Mouse (Mus musculus): Measurements from ENCODE around the gene Dao. TPM values are rescaled to one million over a fixed set of nuclear protein-coding genes. Genes with fewer than 3 reads are reported as not detected.

Gene Dao
- polyA plus RNA-seq, 2 experiments, result 0.05 TPM; not detected in 1

DNA sequence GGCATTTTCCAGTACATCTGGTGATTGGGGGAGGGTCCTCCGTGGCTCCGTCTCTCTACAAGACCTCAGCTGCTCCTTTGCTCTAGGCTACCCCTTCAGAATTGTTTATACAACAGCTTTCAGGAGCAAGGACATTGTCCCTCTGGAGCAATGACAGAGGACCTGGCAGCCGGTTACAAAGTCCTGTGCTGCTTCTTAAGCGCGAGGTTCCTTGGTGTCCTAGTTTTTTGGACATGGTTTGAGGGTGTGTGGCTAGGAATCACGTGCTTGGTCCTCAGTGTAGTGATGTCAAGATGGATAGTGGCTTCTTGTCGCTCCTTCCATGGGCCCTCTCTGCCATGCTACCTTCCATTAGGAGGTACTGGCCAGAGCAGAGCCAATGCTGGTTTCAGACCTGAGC lies 30.9 kb downstream of the Dao start:
- WGBS, result 82% methylated on average over 7 of the region's 7 CpGs
- no peak for DNase-seq (ENCODE audit: low spot score)
- no peak overlapping the region for H3K9ac ChIP-seq (ENCODE audit: low read depth, low read length, severe bottlenecking)
- no peak overlapping the region for H3K27ac ChIP-seq (replicated peaks; ENCODE audit: low read depth, low read length)
- no peaks in the 10 kb centered on the region for H3K36me3 ChIP-seq (ENCODE audit: control insufficient read depth, insufficient read depth, low read length)
- H3K4me1 ChIP-seq (ENCODE audit: control insufficient read depth, insufficient read depth, low read length), result no peaks in the 10 kb centered on the region
- no peak overlapping the region for H3K4me2 ChIP-seq (replicated peaks; ENCODE audit: low read depth, low read length, severe bottlenecking)
- no peak for ATAC-seq (ENCODE audit: low FRiP score, low read depth)
- H3K9me3 ChIP-seq (ENCODE audit: control insufficient read depth, low read length), result no peaks in the 10 kb centered on the region
- H3K4me3 ChIP-seq (replicated peaks; ENCODE audit: low read length), result no peak overlapping the region
- no peaks in the 10 kb centered on the region for H3K27me3 ChIP-seq (ENCODE audit: control insufficient read depth, insufficient read depth, low read length)
- no peak for TF ChIP-seq POLR2A (IDR thresholded peaks at IDR 0.05; ENCODE audit: borderline replicate concordance, extremely low read depth, insufficient read depth, insufficient read length)

DNA sequence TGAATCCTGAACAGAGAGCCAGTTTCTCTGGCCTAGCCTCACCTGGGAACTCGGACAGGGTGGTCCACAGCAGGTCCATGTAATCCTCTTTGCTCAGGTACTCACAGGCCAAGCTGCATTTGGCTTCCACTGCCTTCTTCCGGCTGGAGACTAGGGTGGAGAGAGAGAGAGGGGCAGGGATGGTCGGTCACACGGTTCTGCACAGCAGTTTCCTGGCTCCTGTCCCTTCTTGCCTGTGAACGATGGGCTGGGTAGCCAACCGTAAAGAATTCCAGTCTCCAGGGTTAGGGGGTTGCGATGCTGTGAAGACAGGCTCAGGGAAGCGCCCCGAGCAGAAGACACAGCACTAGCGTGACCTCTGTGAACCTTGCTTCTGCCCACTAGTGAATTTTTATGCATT lies 31.6 kb downstream of the Dao start:
- H3K9ac ChIP-seq (ENCODE audit: low read depth, low read length, severe bottlenecking), result no peak overlapping the region
- H3K27me3 ChIP-seq (ENCODE audit: control insufficient read depth, insufficient read depth, low read length), result no peaks in the 10 kb centered on the region
- 64% methylated on average over 10 of the region's 10 CpGs for WGBS
- DNase-seq (ENCODE audit: low spot score) (no peak), ATAC-seq (ENCODE audit: low FRiP score, low read depth) (no peak)
- no peaks in the 10 kb centered on the region for H3K9me3 ChIP-seq (ENCODE audit: control insufficient read depth, low read length)
- no peak overlapping the region for H3K4me2 ChIP-seq (replicated peaks; ENCODE audit: low read depth, low read length, severe bottlenecking)
- H3K36me3 ChIP-seq (ENCODE audit: control insufficient read depth, insufficient read depth, low read length), result no peaks in the 10 kb centered on the region
- H3K27ac ChIP-seq (replicated peaks; ENCODE audit: low read depth, low read length), result no peak overlapping the region
- TF ChIP-seq POLR2A (IDR thresholded peaks at IDR 0.05; ENCODE audit: borderline replicate concordance, extremely low read depth, insufficient read depth, insufficient read length), result no peak
- H3K4me3 ChIP-seq (replicated peaks; ENCODE audit: low read length), result no peak overlapping the region
- H3K4me1 ChIP-seq (ENCODE audit: control insufficient read depth, insufficient read depth, low read length), result no peaks in the 10 kb centered on the region

- no peak overlapping the region for H3K4me3 ChIP-seq (replicated peaks; ENCODE audit: low read length)
- DNase-seq (ENCODE audit: low spot score), result no peak
- H3K27me3 ChIP-seq (ENCODE audit: control insufficient read depth, insufficient read depth, low read length), result no peaks in the 10 kb centered on the region
- no peak overlapping the region for H3K27ac ChIP-seq (replicated peaks; ENCODE audit: low read depth, low read length)
- no peak for ATAC-seq (ENCODE audit: low FRiP score, low read depth)
- no peaks in the 10 kb centered on the region for H3K36me3 ChIP-seq (ENCODE audit: control insufficient read depth, insufficient read depth, low read length)
- no peak overlapping the region for H3K9ac ChIP-seq (ENCODE audit: low read depth, low read length, severe bottlenecking)
- TF ChIP-seq POLR2A (IDR thresholded peaks at IDR 0.05; ENCODE audit: borderline replicate concordance, extremely low read depth, insufficient read depth, insufficient read length), result no peak
- no peaks in the 10 kb centered on the region for H3K4me1 ChIP-seq (ENCODE audit: control insufficient read depth, insufficient read depth, low read length)
- no peaks in the 10 kb centered on the region for H3K9me3 ChIP-seq (ENCODE audit: control insufficient read depth, low read length)
- no peak overlapping the region for H3K4me2 ChIP-seq (replicated peaks; ENCODE audit: low read depth, low read length, severe bottlenecking)
- 28% methylated on average over 7 of the region's 8 CpGs for WGBS
Measured at GRCm38 (mm10) chr5:114040508-114040907, 37.0 kb downstream of the Dao start.

GRCm38 (mm10) chr5:114040911-114041310 lies 37.4 kb downstream of the Dao start:
- Histone ChIP-seq H3K4me3 (replicated peaks; ENCODE audit: low read length) (no peak overlapping the region), H3K4me2 (replicated peaks; ENCODE audit: low read depth, low read length, severe bottlenecking) (no peak overlapping the region), H3K4me1 (ENCODE audit: control insufficient read depth, insufficient read depth, low read length) (no peaks in the 10 kb centered on the region), H3K9ac (ENCODE audit: low read depth, low read length, severe bottlenecking) (no peak overlapping the region), H3K27me3 (ENCODE audit: control insufficient read depth, insufficient read depth, low read length) (no peaks in the 10 kb centered on the region), H3K9me3 (ENCODE audit: control insufficient read depth, low read length) (no peaks in the 10 kb centered on the region), H3K27ac (replicated peaks; ENCODE audit: low read depth, low read length) (no peak overlapping the region), H3K36me3 (ENCODE audit: control insufficient read depth, insufficient read depth, low read length) (no peaks in the 10 kb centered on the region)
- ATAC-seq (ENCODE audit: low FRiP score, low read depth), result no peak
- 65% methylated on average over 1 of the region's 1 CpGs for WGBS
- TF ChIP-seq POLR2A (IDR thresholded peaks at IDR 0.05; ENCODE audit: borderline replicate concordance, extremely low read depth, insufficient read depth, insufficient read length), result no peak
- DNase-seq (ENCODE audit: low spot score), result no peak

- DNase-seq (ENCODE audit: low spot score), result no peak
- ATAC-seq (ENCODE audit: low FRiP score, low read depth), result peak; percentile 44; the same call in 1 of the 2 replicates
- Histone ChIP-seq H3K4me1 (ENCODE audit: control insufficient read depth, insufficient read depth, low read length) (no peaks in the 10 kb centered on the region), H3K27me3 (ENCODE audit: control insufficient read depth, insufficient read depth, low read length) (no peaks in the 10 kb centered on the region), H3K4me3 (replicated peaks; ENCODE audit: low read length) (no peak overlapping the region), H3K9me3 (ENCODE audit: control insufficient read depth, low read length) (no peaks in the 10 kb centered on the region), H3K36me3 (ENCODE audit: control insufficient read depth, insufficient read depth, low read length) (no peaks in the 10 kb centered on the region), H3K4me2 (replicated peaks; ENCODE audit: low read depth, low read length, severe bottlenecking) (no peak overlapping the region), H3K27ac (replicated peaks; ENCODE audit: low read depth, low read length) (no peak overlapping the region), H3K9ac (ENCODE audit: low read depth, low read length, severe bottlenecking) (no peak overlapping the region)
- WGBS, result 21% methylated on average over 15 of the region's 15 CpGs
- no peak for TF ChIP-seq POLR2A (IDR thresholded peaks at IDR 0.05; ENCODE audit: borderline replicate concordance, extremely low read depth, insufficient read depth, insufficient read length)
Measured at GRCm38 (mm10) chr5:114041327-114041930, 37.9 kb downstream of the Dao start.

DNA sequence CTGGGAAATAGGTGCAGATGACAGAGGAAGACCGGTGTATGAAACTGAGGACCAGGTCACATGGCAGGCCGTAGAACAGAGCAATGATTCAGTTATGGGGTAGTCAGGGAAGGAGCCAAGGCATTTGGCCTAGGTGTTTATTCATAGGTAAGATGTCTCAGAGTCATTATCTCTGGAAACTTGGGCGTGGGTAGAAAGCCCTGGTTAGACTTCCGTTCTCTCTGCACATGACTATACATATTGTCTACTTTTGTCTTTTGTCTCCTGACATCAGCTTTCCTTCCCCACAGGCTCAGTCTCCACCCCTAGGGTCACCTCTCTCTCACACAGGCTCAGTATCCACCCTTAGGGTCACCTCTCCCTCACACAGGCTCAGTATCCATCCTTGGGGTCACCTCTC lies 40.3 kb downstream of the Dao start:
- Histone ChIP-seq H3K9ac (ENCODE audit: low read depth, low read length, severe bottlenecking) (no peak overlapping the region), H3K4me1 (ENCODE audit: control insufficient read depth, insufficient read depth, low read length) (no peaks in the 10 kb centered on the region), H3K4me3 (replicated peaks; ENCODE audit: low read length) (no peak overlapping the region), H3K27ac (replicated peaks; ENCODE audit: low read depth, low read length) (no peak overlapping the region), H3K9me3 (ENCODE audit: control insufficient read depth, low read length) (no peaks in the 10 kb centered on the region), H3K27me3 (ENCODE audit: control insufficient read depth, insufficient read depth, low read length) (no peaks in the 10 kb centered on the region), H3K4me2 (replicated peaks; ENCODE audit: low read depth, low read length, severe bottlenecking) (no peak overlapping the region), H3K36me3 (ENCODE audit: control insufficient read depth, insufficient read depth, low read length) (no peaks in the 10 kb centered on the region)
- DNase-seq (ENCODE audit: low spot score) (no peak), ATAC-seq (ENCODE audit: low FRiP score, low read depth) (no peak)
- WGBS, result 96% methylated on average over 4 of the region's 4 CpGs
- TF ChIP-seq POLR2A (IDR thresholded peaks at IDR 0.05; ENCODE audit: borderline replicate concordance, extremely low read depth, insufficient read depth, insufficient read length), result no peak
